Mouse (Mus musculus) leukemia stem cell, adult 10-12 weeks (primary cell): ENCODE measurements around the gene Bbx. TPM values are rescaled to one million over a fixed set of nuclear protein-coding genes. Genes with fewer than 3 reads are reported as not detected.

Experiments
- polyA plus RNA-seq: library from polyadenylated mRNA; stranded (reverse); fragments of >175 nt; gene quantifications from 2 replicates; pipeline ENCODE4 v1.2.3, GENCODE M21; 2012; ENCODE audit warnings: low replicate concordance

Bbx gene
- polyA plus RNA-seq: 0.27 and 0.84 TPM in 2 replicates

DNA sequence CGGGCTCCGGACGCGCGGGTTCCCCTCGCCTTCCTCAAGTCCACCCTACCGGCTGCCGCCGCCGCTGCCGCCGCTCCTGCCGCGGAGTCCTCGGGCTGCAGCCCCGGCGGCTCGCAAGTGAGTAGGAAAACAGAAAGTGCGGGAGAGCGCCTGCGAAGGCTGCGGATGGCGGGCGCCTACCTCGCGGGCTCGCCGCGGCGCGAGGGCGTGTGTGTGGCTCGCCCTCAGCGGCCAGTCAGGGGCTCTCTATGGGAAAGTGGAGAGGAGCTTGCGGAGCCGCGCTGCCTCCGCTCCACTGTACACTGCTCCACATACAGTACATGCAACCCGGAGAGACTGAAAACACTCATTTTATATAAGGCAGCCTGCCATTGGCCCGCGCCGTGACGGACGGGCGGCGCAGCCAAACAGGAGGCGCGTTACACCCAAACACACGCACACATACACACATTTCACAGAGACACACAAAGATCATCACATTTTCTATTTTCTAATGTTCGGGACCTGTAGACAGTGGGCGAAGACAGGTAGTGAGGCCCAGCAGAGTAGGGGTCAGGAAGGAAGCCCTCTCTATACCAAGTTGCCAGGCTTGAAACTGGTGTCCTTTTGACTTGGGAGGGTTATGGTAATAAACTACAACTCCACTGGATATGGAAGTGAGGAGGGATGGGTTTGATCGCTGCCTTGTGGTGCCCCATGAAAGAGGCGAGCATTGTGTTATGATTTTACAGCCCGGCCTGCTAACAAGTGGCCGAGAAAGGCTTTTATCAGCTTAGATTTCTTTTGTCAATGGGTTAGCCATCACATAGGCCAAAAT, at the start of gene Bbx:
Gene Bbx (minus strand): TSS at position 329 of the 817 bp plus-strand sequence.

Other genes with a start within 250 kb of the Bbx start
- not detected in 2 replicates for gene Ccdc54, start 158.8 kb upstream of the Bbx start, polyA plus RNA-seq